Mouse (Mus musculus) G1E-ER4 (cell line): ENCODE measurements at regions not wholly inside any gene's neighbourhood (a gene's known extent, or its start where the extent isn't known, plus 50 kb on each side); places are given as distances from the start of the nearest gene placed in this dataset.

ENCODE experiments used
- GATA1 ChIP-seq: IDR thresholded peaks from one replicate; pipeline ENCODE4 v1.8.0; 2012; ENCODE audit warnings: low read length, inconsistent platforms

DNA sequence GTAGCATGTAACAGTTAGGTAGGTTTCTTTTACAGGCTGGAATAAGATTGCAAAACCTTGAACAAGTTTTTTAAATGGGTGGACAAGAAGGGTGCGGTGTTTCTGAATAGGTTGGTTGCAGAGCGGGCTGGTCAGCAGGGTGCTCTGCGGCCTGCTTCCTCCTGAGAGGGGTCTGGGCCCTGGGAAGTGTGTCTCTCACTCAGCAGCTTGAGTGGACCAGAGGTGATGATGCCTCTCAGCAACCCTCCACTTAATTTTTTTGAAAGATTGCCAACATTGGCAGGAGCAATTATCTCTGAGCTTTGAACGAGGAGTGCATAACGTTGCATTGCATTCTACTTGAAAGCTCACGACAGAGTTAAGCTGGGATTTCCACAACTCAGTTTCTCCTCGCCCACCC is 108.3 kb upstream of the Lnx1 start:
- TF ChIP-seq GATA1: no peak

DNA sequence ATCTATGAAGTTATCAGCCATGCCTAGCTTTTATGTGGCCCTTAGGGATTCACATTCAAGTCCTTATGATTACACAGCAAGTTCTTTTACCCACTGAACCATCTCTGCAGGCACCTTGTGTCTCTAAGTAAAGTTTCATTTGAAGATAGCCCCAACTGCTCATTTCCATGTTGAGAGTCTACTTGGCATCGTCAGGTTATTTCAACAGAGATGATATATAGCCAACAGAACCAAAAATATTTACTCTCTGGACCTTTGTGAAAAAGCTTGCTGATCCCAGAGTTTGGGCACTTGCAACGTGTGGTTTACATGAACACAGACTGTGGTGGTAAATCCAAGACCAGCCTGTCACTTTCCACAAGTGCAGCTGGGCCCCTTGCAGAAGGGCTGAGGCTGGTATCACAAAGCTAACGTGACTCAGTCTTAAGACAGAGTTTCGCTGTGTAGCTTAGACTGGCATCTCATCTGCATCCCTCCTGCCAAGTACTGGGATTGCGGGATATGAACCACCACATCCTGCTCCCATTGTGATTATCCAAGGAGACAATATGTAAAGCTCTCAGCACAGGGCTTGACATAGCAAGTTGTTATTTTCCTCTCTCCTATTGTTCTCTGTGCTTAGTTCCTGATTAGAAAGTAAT is 105.0 kb upstream of the Lnx1 start:
- no peak for TF ChIP-seq GATA1

DNA sequence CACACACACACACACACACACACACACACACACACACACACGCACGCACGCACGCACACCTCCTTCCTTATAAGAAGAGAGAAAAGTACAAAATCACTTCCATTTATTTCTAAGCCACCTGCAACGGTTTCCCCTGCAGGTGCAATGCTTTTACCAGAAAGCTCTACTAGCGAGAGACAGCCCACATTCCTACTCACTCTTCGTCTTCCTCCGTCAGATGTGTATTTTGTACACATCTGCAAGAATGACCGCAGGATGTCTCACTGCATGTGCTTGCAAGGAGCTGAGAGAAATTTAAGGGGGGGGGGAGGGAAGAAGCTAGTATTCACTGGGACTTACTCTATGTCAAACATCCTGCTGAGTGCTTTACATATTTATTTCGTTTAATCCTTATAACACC is 99.2 kb upstream of the Lnx1 start:
- TF ChIP-seq GATA1: no peak

DNA sequence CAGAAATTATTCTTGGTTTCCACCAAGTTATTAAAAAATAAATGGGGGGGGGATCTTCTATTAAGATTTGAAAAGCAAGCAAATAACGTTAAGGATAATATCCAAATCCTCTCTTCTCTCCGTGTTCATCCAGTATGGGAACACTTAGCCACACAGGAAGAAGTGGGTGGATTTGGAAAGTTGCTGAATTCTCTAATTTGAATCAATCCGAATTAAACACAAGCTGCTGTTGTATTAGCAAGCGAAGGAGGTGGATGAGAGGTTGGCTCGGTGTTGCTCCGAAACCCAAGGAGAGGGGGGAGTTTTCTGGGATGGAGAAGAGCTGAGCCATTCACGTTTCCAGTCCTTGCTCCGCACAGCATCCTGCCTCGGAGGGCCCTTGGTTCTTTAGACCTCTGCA is 97.6 kb upstream of the Lnx1 start:
- TF ChIP-seq GATA1: no peak

DNA sequence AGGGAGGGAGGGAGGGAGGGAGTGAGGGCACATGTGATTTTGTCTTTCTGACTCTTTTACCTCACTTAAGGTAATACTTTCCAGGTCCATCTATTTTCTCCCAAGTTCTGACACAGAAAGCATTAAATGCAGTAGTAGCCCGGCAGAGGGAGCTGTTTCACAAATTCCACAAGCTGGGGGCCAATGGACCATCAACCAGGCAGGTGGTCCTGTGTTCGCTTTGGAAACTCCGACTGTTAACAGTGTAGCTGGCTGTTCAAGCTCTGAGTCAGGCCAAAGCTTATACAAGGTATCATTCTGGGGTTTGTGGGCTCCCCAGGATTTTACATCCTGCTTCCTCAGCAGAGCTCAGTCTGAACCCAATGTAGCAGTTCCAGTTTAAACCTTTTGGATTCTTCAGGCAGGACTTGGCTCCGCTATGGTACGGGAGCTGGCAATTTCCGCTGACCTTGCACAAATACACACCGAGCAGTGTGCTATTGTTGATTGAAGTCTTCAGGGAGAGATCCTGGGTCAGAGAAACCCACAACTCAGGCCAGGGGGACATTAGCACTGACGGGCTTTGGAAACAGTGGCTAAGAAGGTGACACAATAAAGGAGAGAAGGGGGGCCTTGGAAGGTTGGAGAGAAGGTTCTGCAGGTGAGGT is 93.8 kb upstream of the Lnx1 start:
- TF ChIP-seq GATA1: no peak

DNA sequence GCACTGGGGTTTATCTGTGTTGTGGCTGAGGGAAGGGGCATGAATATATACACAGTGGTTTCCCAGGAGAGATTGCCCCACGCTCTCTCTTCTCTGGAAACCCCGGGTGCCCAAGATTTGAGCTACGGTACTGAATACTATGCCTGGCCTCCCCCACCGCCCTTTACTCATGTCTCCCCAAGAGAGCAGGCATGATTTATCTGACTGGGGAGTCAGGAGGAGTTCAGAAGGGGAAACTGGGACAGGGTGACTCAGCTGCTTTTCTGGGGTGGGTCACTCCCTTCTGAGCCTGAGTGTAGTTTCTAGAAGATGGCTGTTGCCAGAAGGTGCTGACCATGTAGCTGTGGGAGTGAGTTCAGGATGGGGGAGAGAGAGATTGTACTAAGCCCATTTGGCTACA is 92.0 kb upstream of the Lnx1 start:
- no peak for TF ChIP-seq GATA1

DNA sequence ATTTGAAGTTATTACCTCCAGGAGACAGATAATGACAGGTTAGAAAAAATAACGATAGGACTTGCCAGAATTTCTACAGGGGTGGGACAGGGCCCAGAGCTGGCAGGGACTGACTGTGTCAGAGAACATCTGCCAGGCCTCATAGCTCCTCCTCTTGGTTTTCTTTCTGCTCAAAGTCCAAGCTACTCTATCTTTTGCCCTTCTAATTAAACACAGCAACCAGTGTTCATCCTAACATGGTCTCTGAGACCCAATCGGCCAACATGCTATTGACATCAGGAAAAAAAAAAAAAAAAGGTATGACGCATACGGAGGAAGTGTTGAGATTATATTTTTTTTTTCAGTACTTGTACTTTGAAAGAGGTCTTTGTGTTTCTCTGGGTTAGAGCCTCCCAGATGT is 90.7 kb upstream of the Lnx1 start:
- TF ChIP-seq GATA1: no peak

DNA sequence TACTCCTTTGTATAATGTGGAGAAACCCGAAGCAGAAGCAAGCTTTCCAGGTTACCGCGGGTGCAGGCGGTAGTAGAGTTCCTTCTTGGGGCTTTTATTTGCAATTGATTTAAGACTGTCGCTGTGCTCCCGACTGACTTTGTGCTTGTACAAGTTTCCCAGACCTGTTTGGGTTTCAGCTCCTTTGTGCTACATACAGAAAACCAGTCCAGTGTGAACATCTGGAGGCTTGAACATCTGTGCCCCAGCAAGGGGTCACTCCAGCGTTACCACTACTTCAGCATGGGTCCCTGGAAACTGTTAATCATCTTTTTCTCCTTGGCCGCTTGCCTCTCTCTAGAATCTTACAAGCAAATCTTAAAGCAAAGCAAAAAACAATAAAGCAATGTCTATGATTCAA is 90.2 kb upstream of the Lnx1 start:
- TF ChIP-seq GATA1: no peak

DNA sequence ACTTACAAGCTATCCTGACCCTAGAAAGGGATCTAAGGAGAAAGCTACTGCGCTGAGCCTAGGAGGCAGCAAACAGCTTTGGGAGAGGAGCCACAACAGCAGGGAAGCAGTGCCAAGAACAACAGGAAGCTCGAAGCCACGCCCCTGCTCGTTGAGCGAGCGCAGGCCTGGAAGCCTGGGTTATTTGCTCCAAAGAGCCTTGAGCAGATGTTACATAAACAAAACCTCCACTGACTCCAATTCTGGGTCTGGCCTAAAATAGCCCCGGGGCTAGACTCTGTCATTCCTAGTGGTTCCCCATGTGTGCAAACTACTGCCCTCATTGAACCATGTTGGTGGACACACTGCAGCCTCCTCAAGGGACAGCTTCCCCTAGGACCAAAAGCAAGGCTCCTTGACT is 89.6 kb upstream of the Lnx1 start:
- no peak for TF ChIP-seq GATA1

DNA sequence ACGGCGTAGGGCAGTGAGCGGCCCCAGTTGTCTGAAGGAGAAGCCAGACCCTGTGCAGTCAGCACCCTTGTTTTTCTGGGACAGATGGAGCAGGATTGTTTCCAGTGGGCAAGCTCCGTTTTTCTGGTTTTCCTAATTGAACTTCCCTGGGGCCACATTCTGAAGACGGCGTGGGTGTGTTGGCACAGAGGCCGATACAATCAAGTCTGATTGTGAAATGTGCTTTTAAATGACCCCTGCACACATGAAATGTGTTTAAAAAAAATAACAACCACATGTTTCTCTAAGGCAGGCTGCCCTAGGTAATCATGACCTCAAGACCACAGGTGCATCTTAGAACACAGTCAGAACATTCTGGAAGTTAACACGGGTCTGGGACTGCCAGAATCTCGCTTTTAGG is 81.2 kb upstream of the Lnx1 start:
- TF ChIP-seq GATA1: no peak

DNA sequence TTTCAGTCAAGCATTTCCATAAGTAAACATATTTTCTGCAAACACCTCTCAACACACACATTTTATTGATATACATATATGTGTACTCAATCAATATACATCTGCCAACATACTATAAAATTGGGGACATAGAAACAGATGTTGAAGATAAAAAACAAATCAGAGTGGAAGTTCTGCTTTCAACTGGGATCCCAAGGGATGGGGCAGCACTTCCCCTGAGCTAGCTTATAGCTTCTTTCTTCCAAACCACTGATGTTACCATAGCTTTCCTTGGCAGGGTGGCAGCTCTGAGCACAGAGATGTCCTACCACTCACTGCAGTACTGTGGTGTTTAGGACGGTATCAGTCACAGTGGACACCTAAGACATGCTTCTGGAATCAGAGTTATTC is 75.4 kb upstream of the Lnx1 start:
- no peak for TF ChIP-seq GATA1

DNA sequence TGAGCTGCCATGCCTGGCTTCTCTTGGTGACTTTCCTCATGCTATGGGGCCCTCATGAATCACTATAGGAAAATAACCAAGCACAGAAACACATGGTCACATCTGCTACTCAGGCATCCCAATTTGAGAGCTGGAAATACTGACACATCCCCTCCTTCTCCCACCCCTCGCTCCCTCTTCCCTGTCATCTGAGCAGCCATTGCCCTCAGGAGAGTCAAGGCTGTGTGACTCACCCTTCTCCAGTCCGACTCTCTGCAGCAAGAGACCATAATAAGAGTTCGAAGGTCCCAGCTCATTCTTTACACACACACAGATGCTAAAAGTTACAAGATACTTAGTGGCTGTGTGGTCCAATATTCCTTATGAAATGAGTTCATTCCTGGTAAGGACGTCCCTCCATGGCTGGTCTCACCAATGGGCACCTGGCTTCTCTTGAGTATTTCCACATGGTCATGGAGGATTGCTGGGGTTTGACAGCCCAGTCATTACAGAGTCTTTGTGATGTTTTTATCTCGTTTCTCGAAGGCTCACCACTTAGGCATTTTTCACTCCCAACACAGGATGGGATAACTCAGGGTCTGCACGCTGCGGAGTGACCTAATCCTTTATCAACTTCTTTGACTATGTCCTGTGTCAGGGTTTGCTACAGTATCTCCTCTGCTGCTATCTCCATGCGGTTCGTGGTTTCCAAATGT is 74.8 kb upstream of the Lnx1 start:
- no peak for TF ChIP-seq GATA1

DNA sequence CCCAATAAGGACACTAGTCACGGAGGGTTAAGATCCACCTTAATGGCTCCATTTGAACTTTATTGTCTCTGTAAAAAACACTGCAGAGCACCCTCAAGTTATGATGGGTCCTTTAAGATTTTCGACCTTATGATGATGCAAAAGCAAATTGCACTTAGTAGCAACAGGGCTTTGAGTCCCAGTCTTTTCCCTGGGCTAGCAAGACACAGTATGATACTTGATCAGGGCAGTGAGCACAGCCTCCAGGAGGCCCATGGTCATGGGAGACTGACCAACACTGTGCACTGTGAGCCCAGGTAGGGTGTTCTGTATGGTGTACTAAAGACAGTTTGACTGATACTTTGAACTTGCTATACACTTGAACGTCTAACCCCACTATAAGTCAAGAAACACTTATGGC is 73.4 kb upstream of the Lnx1 start:
- TF ChIP-seq GATA1: no peak

DNA sequence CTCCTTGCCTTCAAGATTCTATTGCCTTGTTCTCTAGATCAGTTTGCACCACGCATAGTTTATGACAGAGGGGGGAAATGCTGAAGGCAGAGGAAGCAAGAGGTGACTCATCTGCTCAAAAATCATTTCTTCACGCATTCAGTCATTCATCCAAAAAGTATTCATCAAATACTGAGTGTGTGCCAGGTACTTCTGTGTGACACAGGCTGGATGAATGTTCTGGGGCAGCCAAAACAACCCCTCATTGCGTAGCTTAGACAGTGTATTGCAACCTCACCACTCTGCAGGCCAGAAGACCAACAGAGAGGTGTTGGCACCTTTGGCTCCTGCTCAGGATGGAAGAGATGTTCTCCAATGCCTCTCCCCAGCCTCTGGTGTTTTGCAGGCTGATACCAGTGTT is 72.9 kb upstream of the Lnx1 start:
- no peak for TF ChIP-seq GATA1

DNA sequence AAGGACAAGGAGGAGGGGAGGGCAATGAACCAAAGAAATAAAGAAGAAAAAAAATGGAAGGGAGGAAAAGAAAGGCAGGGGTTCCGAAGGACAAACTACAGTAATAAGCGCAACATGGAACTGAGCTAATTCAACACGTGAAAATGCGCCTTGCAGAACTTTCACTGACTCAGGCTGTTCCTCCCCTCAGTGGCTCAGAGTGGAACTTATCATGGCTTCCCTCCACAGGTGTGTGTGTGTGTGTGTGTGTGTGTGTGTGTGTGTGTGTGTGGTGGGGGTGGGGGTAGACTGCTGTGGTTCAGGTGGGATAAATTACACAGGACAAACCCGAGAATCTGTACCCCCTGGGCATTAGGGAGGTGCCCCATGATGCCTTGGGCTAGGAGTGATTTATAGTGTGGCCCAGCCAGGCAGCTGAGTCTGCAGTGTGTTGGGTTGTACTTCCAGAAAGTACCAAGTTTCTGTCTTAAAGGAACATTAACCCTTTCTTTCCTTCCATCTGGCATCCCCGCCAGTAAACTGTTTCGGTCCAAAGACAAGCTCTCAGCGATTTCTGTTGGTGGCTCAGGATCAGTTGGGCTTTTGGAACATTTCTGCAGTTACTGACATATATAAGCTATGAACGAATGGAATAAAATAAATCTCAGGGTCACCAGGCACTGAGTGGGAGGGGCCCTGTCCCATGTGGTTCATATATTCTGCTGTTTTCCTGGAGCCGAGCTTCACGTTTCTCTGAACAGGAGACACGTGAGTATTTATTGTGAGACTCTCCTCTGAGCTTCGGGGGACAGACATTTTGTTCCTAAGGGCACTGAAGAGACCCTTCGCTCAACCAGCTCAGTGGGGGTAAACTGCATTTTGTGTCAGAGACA is 71.1 kb upstream of the Lnx1 start:
- TF ChIP-seq GATA1: no peak

DNA sequence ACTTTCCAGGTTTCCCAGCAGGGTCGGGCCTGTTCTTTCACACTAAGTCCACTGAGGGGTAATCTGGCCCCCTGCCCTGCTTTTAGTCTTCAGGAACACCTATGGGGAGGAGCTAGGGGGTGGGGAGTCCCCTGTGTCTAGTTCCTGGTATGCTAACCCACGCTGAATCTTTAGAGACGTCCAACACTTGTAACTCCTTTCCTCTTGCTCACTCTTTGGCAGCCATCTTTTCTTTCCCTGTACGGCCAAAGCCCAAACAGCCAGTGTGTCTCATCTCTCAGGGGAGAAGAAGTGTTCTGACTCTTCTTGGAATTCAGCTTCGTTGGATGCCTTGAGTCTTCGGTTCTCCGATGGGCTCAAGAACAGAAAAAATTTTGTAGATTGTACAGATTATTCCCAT is 68.4 kb upstream of the Lnx1 start:
- no peak for TF ChIP-seq GATA1
